Mouse (Mus musculus): ENCODE results near the gene Rnf214.

The Rnf214 gene

GRCm38 (mm10) chr9:45815525-45815924, 91.2 kb downstream of the Rnf214 start:
- no peak for DNase-seq (ENCODE audit: low read depth, low spot score)

GRCm38 (mm10) chr9:45815113-45815512, 91.6 kb downstream of the Rnf214 start:
- DNase-seq (ENCODE audit: low read depth, low spot score): no peak
